Mouse (Mus musculus): ENCODE data around the gene Ssbp2. TPM values are rescaled to one million over a fixed set of nuclear protein-coding genes. Genes with fewer than 3 reads are reported as not detected.

Gene Ssbp2
- polyA plus RNA-seq, 1 experiment from 2014 or later: 79.0 TPM

GRCm38 (mm10) chr13:91681474-91681873 lies 221.4 kb downstream of the Ssbp2 start:
- no peak for ATAC-seq (ENCODE audit: insufficient number of reproducible peaks, low FRiP score)
- H3K4me2 ChIP-seq: no peak overlapping the region
- 94% methylated on average over 3 of the region's 3 CpGs for WGBS
- H3K36me3 ChIP-seq: peaks cover 6% of the 10 kb centered on the region
- no peak overlapping the region for H3K4me3 ChIP-seq
- H3K27ac ChIP-seq (ENCODE audit: poor library complexity, severe bottlenecking): no peak overlapping the region
- H3K9me3 ChIP-seq (replicated peaks): 0 out of 2 replicates have a peak, but pooled peaks cover 1% of the 10 kb centered on the region
- no peaks in the 10 kb centered on the region for H3K4me1 ChIP-seq (replicated peaks)
- no peak overlapping the region for H3K9ac ChIP-seq
- H3K27me3 ChIP-seq (replicated peaks): no peaks in the 10 kb centered on the region

- no peaks in the 10 kb centered on the region for H3K27me3 ChIP-seq (replicated peaks)
- 86% methylated on average over 5 of the region's 5 CpGs for WGBS
- H3K4me3 ChIP-seq: no peak overlapping the region
- H3K9ac ChIP-seq: no peak overlapping the region
- H3K27ac ChIP-seq (ENCODE audit: poor library complexity, severe bottlenecking): no peak overlapping the region
- ATAC-seq (ENCODE audit: insufficient number of reproducible peaks, low FRiP score): no peak
- no peak overlapping the region for H3K4me2 ChIP-seq
- H3K4me1 ChIP-seq (replicated peaks): peaks cover 9% of the 10 kb centered on the region; the same call in 1 of the 2 replicates
- 0 out of 2 replicates have a peak, but pooled peaks cover 6% of the 10 kb centered on the region for H3K9me3 ChIP-seq (replicated peaks)
- peaks cover 13% of the 10 kb centered on the region for H3K36me3 ChIP-seq
These were observed 230.0 kb downstream of the Ssbp2 start for GRCm38 (mm10) chr13:91690118-91690517.

- Histone ChIP-seq H3K27ac (ENCODE audit: poor library complexity, severe bottlenecking) (no peak overlapping the region), H3K4me1 (replicated peaks) (peaks cover 23% of the 10 kb centered on the region), H3K27me3 (replicated peaks) (no peaks in the 10 kb centered on the region), H3K4me2 (no peak overlapping the region), H3K4me3 (no peak overlapping the region), H3K36me3 (peaks cover 9% of the 10 kb centered on the region), H3K9me3 (replicated peaks) (no peaks in the 10 kb centered on the region), H3K9ac (no peak overlapping the region)
- ATAC-seq (ENCODE audit: insufficient number of reproducible peaks, low FRiP score): no peak
- WGBS: 52% methylated on average over 7 of the region's 7 CpGs
These were observed 233.5 kb downstream of the Ssbp2 start for GRCm38 (mm10) chr13:91693615-91694014.

GRCm38 (mm10) chr13:91695406-91695805 lies 235.3 kb downstream of the Ssbp2 start:
- H3K4me1 ChIP-seq (replicated peaks): peaks cover 23% of the 10 kb centered on the region
- ATAC-seq (ENCODE audit: insufficient number of reproducible peaks, low FRiP score): no peak; the same call in 1 of the 2 replicates

GRCm38 (mm10) chr13:91696109-91696645 lies 236.1 kb downstream of the Ssbp2 start:
- no peak overlapping the region for H3K9ac ChIP-seq
- H3K4me2 ChIP-seq: no peak overlapping the region
- peaks cover 23% of the 10 kb centered on the region for H3K4me1 ChIP-seq (replicated peaks)
- 0 out of 2 replicates have a peak, but pooled peaks have one; percentile 39 for ATAC-seq (ENCODE audit: insufficient number of reproducible peaks, low FRiP score)
- H3K9me3 ChIP-seq (replicated peaks): no peaks in the 10 kb centered on the region
- H3K27me3 ChIP-seq (replicated peaks): no peaks in the 10 kb centered on the region
- no peak overlapping the region for H3K27ac ChIP-seq (ENCODE audit: poor library complexity, severe bottlenecking)
- 49% methylated on average over 2 of the region's 2 CpGs for WGBS
- H3K4me3 ChIP-seq: no peak overlapping the region
- H3K36me3 ChIP-seq: peaks cover 14% of the 10 kb centered on the region; the same call in 1 of the 2 replicates

More at GRCm38 (mm10) chr13:91695406-91695805, 235.3 kb downstream of the Ssbp2 start:
- WGBS: 79% methylated on average over 2 of the region's 2 CpGs
- H3K36me3 ChIP-seq: peaks cover 10% of the 10 kb centered on the region; the same call in 1 of the 2 replicates
- H3K9me3 ChIP-seq (replicated peaks): no peaks in the 10 kb centered on the region
- no peak overlapping the region for H3K4me3 ChIP-seq
- H3K27me3 ChIP-seq (replicated peaks): no peaks in the 10 kb centered on the region
- no peak overlapping the region for H3K4me2 ChIP-seq
- H3K27ac ChIP-seq (ENCODE audit: poor library complexity, severe bottlenecking): peak overlapping the region; percentile 54
- H3K9ac ChIP-seq: no peak overlapping the region

- no peak for ATAC-seq (ENCODE audit: insufficient number of reproducible peaks, low FRiP score)
- no peaks in the 10 kb centered on the region for H3K9me3 ChIP-seq (replicated peaks)
- 48% methylated on average over 3 of the region's 3 CpGs for WGBS
- no peak overlapping the region for H3K9ac ChIP-seq
- H3K27ac ChIP-seq (ENCODE audit: poor library complexity, severe bottlenecking): no peak overlapping the region
- no peak overlapping the region for H3K4me3 ChIP-seq
- H3K36me3 ChIP-seq: peaks cover 14% of the 10 kb centered on the region; the same call in 1 of the 2 replicates
- peaks cover 24% of the 10 kb centered on the region for H3K4me1 ChIP-seq (replicated peaks)
- no peaks in the 10 kb centered on the region for H3K27me3 ChIP-seq (replicated peaks)
- no peak overlapping the region for H3K4me2 ChIP-seq
These were observed 236.9 kb downstream of the Ssbp2 start for GRCm38 (mm10) chr13:91697011-91697410.

- Histone ChIP-seq H3K4me1 (replicated peaks) (peaks cover 6% of the 10 kb centered on the region; the same call in 1 of the 2 replicates), H3K9me3 (replicated peaks) (no peaks in the 10 kb centered on the region), H3K4me2 (no peak overlapping the region), H3K9ac (no peak overlapping the region), H3K36me3 (peaks cover 14% of the 10 kb centered on the region; the same call in 1 of the 2 replicates), H3K27me3 (replicated peaks) (no peaks in the 10 kb centered on the region), H3K4me3 (no peak overlapping the region), H3K27ac (ENCODE audit: poor library complexity, severe bottlenecking) (no peak overlapping the region)
- WGBS: 35% methylated on average over 6 of the region's 6 CpGs
- ATAC-seq (ENCODE audit: insufficient number of reproducible peaks, low FRiP score): 0 out of 2 replicates have a peak, but pooled peaks have one; percentile 51
These were observed 242.3 kb downstream of the Ssbp2 start for GRCm38 (mm10) chr13:91702337-91702736.

GRCm38 (mm10) chr13:91719487-91719886 lies 259.4 kb downstream of the Ssbp2 start:
- no peak for ATAC-seq (ENCODE audit: insufficient number of reproducible peaks, low FRiP score)
- Histone ChIP-seq H3K27me3 (replicated peaks) (no peaks in the 10 kb centered on the region), H3K4me2 (no peak overlapping the region), H3K4me1 (replicated peaks) (no peaks in the 10 kb centered on the region), H3K4me3 (no peak overlapping the region), H3K9ac (no peak overlapping the region), H3K36me3 (no peaks in the 10 kb centered on the region), H3K9me3 (replicated peaks) (no peaks in the 10 kb centered on the region), H3K27ac (ENCODE audit: poor library complexity, severe bottlenecking) (no peak overlapping the region)
- WGBS: 87% methylated on average over 6 of the region's 6 CpGs

GRCm38 (mm10) chr13:91723108-91723735 lies 263.1 kb downstream of the Ssbp2 start:
- Histone ChIP-seq H3K36me3 (no peaks in the 10 kb centered on the region), H3K4me2 (no peak overlapping the region), H3K27ac (ENCODE audit: poor library complexity, severe bottlenecking) (no peak overlapping the region), H3K9ac (no peak overlapping the region), H3K9me3 (replicated peaks) (no peaks in the 10 kb centered on the region), H3K27me3 (replicated peaks) (no peaks in the 10 kb centered on the region), H3K4me3 (no peak overlapping the region), H3K4me1 (replicated peaks) (no peaks in the 10 kb centered on the region)
- ATAC-seq (ENCODE audit: insufficient number of reproducible peaks, low FRiP score): 0 out of 2 replicates have a peak, but pooled peaks have one; percentile 15
- WGBS: 63% methylated on average over 8 of the region's 8 CpGs

GRCm38 (mm10) chr13:91723736-91724119 lies 263.6 kb downstream of the Ssbp2 start:
- no peaks in the 10 kb centered on the region for H3K4me1 ChIP-seq (replicated peaks)
- no peak overlapping the region for H3K27ac ChIP-seq (ENCODE audit: poor library complexity, severe bottlenecking)
- no peak overlapping the region for H3K4me3 ChIP-seq
- H3K9ac ChIP-seq: no peak overlapping the region
- WGBS: 68% methylated on average over 7 of the region's 7 CpGs
- H3K27me3 ChIP-seq (replicated peaks): no peaks in the 10 kb centered on the region
- H3K4me2 ChIP-seq: no peak overlapping the region
- no peaks in the 10 kb centered on the region for H3K9me3 ChIP-seq (replicated peaks)
- no peak for ATAC-seq (ENCODE audit: insufficient number of reproducible peaks, low FRiP score)
- no peaks in the 10 kb centered on the region for H3K36me3 ChIP-seq

- H3K9ac ChIP-seq: no peak overlapping the region
- H3K4me3 ChIP-seq: no peak overlapping the region
- WGBS: 84% methylated on average over 3 of the region's 3 CpGs
- no peaks in the 10 kb centered on the region for H3K27me3 ChIP-seq (replicated peaks)
- no peak overlapping the region for H3K27ac ChIP-seq (ENCODE audit: poor library complexity, severe bottlenecking)
- H3K9me3 ChIP-seq (replicated peaks): no peaks in the 10 kb centered on the region
- no peaks in the 10 kb centered on the region for H3K4me1 ChIP-seq (replicated peaks)
- no peak overlapping the region for H3K4me2 ChIP-seq
- H3K36me3 ChIP-seq: no peaks in the 10 kb centered on the region
- ATAC-seq (ENCODE audit: insufficient number of reproducible peaks, low FRiP score): no peak
These were observed 264.1 kb downstream of the Ssbp2 start for GRCm38 (mm10) chr13:91724211-91724610.

Data from heart, embryonic 12.5 days (tissue).